Mouse (Mus musculus): ENCODE data around the gene Ttc7b.

DNA sequence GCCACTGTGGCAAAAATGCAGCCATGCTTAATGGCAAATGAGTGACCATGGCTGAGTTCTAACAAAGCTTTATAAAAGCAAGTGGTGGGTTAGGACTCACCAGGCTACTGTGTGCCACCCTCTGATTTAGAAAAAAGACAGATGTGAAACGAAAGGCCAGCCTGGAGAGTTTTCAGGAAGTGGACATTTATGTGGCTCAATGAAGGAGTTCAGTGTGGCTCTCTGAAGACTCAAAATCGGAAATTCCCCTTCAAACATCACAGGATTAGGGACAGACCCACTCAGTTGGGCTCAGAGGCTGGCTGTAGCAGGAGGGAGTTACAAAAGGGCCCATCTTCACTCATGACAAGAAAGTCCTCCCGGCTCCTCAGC lies 243.1 kb downstream of the Ttc7b start:
- TF ChIP-seq CTCF (IDR thresholded peaks at IDR 0.05) (no peak), EP300 (IDR thresholded peaks at IDR 0.05) (no peak)
